Mouse (Mus musculus): ENCODE measurements at regions not wholly inside any gene's neighbourhood (a gene's known extent, or its start where the extent isn't known, plus 50 kb on each side); places are given as distances from the start of the nearest gene placed in this dataset.

DNA sequence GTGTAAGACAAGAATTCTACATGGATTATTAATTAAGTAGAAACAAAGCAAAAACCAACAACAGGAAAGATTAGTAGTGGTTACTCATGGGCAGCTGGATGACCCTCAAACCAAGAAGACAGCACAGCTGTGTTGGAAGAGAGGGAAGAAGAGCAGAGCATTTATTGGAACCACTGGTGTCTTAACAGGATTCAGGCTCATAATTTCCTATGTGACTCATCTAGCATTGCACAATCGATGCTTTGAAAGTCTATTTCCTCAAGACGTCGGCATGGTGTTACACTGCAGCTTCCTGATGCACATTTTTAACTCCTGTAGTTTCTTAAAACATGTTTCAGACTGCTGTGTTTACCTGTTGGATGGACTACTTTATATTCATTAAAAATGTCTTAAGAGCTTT is 221.1 kb downstream of the Gja1 start:
- DNase-seq: no peak

DNA sequence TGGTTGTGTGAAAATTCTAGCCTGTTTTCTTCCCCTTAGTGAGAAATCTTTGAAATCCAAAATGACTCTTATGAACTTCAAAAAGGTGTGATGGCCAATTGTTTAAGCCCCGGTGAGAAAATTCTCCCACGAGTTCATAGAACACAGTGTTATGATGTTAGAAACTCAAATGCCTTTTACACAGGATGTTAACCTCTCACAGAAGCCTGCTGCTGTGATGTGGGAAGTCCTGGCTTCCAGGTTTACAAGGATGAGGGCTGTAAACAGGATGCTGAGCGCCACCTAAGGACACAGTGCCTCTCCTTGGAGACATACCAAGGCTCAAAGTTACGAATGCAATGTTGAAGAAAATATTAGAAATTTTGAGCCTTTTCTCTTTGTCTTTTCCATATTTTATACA is 222.8 kb downstream of the Gja1 start:
- DNase-seq: no peak

DNA sequence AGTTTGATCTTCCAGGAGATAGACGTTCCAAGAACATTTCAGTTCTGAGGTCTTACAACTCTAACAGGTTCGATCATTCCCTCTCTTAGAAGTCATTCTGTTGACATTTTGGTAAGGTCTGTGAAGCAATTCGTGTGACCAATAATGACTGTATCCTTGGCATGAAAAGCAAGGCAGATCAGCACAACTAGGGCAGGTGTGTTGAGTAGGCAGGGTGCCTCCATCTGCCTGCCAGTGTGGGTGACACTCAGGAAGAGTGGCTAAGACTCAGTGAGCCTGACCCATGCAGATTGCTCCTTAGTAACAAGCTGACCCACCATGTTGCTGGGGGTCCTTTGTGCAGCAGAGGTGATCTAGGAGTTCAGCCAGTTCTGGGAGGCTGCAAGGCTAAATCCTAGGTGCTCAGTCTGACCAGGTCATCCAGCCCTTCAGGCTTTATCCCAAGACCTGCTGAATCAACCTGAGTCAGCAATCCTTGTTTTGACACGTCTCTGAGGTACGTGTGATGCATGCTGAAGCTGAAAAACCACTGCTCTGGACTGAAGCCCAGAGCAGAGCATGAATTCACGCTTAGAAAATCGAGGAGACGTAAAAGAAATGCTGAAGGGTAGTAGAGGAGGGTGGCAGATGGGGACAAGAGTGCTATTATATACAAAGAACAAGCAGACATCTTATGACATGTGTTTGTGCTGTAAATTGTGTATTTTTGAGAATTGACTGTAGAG is 234.6 kb downstream of the Gja1 start:
- DNase-seq: no peak

DNA sequence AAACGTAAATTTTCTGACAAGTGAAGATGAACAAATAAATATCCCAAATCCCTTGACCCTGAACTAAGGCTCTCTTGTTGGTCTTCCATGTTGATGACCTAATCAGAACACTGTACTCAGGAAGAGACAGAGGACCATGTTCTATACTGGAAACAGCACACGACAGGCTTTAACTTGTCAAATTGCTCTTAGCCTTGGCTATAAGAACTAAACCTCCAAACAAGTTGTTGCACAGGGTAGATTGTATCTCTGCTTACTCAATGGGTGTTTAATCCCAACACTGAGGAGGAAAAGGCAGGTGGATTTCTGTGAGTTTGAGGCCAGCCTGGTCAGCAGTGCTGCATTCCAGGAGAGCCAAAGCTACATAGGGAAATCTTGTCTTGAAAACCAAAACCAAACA is 265.5 kb downstream of the Gja1 start:
- no peak for DNase-seq

DNA sequence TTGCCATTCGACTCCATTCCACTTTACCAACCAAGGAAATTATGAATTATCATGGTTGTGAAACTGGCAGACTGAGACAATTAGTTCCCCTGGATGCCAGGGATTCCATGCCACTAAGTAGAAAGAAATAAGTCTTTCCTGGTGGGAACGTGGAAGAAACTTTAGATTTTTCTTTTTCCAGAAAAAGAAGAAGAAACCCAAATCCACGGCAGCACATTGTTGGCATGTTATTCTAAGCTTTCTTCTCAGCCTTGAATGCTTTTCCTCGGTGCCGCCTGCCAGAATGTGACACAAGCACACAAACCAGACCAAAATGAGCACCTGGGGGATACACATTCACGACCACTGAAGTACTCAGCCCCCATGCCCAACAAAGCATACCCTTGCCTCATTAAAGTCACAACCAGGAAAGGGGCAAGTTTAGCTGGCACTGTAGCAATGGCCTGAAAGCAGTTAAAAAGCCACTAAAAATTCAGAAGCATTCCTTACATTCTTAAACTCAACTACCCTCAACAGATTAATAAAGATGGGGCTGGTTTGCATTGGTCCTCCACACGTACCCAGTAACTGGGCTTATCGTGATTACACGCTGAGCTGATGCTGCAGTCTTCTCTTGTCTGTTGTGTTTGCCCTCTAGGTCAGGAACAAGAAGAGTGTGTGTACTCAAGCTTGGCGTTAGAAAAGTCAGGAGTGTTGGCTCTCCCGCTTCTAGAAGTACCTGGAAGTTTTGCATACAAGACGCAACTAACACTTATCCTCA is 266.4 kb downstream of the Gja1 start:
- no peak for DNase-seq

DNA sequence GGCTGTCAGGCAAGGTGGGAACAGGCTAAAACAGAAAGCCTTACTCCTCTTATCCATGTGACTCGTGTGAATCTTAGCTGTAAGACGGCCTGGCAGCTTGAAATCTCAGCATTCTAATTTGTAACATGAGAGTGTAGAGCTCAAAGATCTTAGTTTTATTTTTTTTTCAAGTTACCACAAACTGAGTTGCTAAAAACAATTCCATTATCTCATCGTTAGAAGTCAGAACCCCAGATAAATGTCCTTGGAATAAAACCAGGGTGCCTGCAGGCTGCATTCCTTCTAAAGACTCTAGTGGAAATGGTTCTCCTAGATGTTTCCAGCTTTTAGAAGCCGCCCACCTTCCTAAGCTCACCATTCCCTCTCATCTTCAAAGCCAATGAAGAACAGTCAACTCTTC is 283.4 kb downstream of the Gja1 start:
- DNase-seq: no peak

DNA sequence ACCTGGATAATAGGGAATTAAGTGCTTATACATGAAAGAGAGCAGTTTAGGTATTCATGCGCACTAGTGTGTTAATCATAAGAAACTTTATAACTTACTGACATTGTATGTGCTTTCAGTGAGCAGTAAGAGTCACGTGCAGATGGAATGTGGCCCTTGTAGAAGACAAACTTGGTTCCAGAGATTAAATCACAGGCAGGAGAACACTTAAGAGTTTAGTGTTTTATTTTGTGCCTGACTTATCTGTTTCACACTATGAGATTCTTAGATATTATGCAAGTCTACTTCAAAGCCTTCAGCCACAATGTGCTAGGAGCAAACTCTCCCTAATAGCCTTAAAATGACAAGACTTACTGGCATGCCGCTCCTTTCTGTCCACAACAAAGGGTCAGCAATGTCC is 296.8 kb downstream of the Gja1 start:
- no peak for DNase-seq

DNA sequence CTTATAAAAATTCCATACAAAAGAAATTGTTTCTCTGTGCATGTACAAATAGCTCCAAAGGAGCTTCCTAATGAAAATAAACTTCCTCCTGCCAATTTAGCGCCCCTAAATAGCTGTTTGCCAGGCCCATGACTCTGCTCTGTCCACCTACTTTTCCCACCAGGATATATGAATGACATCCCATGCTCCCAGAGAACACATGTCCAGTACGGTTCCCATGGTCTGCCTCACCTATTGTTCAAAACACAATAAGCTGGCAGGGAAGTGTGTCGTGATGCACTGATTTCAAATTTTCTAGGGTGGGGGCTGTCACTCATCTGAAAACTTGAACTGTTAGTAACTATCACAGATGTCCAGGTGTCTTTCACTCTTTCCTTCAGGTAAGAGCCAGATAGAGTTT is 305.8 kb downstream of the Gja1 start:
- no peak for DNase-seq

DNA sequence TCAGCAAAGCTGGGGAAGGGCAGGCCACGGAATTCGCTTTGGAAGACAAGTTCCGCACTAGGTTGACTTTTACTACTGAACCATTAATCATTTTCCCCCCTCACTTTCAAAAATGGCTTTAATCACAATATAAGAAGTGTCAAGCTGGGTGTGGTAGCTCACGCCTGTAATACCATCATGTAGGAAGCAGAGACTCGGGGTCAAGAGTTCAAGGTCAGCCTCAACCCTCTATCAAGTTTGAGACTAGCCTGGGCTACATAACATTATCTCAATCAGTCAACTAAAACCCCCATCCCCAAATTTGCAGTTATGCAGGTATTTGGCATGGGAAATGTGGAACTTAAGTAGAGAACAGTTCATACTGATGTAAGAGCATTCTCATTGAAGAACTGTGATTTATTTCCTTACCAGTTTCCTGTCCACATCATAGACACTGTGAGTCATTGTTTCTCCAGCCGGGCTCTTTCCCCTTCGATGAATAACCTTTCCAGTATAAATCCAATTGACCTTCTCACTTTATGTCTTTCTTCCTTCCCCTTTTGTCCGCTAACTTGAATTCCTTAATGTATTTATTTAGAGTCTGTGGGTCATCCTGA is 308.6 kb downstream of the Gja1 start:
- no peak for DNase-seq

DNA sequence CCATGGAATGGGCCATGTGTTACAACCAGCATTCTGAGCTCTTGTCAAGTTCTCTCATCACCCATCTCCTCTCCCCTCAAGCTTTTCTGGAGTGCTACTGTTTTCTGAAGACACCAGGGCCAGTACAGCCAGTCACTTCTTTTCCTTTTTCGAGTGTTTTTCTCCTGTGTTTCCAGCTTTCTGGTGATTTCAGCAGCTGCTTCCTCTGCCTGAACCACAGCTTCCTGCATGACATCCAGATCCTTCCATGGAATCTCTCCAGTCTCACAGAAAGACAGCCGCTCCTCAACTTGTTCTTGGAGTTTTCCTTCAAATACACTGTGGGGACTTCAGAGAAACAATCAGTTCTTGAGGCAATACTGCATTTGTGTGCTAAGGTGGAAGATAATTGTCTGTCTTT is 314.3 kb downstream of the Gja1 start:
- DNase-seq: no peak

DNA sequence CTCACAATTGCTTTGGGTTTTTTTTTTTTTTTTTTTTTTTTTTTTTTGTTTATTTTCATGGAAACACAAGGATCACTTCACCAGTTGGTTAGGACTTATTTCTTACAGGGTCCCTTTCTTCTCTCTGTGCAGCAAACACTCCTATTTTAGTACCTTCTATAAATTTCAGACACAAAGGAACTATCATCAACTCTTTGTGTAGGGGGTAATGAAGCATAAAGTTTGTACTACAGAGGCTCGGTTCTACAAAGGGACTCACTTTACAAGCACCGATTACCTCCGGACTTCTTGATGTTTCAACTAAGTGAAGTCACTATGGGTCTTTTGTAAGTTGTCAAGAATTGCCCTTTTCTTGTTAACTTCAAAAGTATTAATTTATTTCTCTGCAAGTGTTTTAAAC is 318.0 kb downstream of the Gja1 start:
- no peak for DNase-seq

DNA sequence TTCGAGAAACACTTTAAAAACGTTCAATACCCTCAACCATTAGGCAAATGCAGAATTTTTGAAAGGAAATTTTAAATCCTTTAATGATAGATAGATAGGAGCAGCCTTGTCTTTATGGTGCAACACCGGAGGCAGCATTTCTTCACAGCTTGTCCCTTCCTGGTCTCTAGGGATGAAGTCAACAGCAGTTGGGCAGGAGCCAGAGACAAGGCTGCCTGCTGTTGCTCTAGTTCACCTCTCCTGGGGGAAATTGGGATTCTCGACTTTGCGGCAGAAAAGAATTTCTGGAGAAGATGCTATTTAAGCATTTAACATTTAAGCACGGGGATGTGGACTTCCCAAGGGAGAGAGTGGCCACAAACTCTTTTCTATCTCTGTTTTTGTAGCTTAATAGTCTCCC is 323.0 kb downstream of the Gja1 start:
- no peak for DNase-seq

DNA sequence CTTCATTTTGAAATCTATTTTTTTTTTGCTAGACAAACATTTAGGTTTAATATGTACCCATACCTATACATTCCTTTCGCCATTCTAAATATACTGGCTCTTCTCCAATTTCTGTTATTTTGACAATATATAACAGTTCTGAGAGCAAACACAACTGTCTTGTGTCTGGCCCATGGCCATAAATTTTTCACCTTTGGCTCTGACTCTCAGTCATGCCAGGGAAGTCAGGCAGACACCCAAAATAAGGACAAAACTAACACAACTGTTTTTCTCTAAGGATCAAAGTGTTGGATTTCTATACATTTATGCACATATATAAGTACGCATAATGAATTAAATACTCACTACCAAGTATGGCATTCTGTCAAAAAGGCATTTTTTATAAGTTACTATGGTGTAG is 331.3 kb downstream of the Gja1 start:
- DNase-seq: no peak

DNA sequence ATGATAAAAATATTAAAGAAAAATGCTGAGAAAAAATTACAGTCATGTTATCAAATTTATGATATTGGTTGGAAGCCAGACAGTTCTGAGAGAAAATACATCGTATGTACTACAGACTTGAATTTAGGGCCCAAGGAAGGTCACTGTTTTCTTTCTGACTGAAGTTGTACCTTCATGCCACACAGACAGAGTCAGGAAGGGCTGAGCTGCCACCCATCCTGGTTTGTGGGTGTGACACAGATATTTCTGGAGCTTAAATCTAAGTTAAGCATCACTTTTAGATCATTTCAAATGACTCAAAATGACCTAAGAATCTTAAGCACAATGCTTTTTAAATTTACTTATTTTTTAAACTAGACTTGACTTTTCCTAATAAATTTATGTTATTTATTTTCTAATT is 331.8 kb downstream of the Gja1 start:
- no peak for DNase-seq

DNA sequence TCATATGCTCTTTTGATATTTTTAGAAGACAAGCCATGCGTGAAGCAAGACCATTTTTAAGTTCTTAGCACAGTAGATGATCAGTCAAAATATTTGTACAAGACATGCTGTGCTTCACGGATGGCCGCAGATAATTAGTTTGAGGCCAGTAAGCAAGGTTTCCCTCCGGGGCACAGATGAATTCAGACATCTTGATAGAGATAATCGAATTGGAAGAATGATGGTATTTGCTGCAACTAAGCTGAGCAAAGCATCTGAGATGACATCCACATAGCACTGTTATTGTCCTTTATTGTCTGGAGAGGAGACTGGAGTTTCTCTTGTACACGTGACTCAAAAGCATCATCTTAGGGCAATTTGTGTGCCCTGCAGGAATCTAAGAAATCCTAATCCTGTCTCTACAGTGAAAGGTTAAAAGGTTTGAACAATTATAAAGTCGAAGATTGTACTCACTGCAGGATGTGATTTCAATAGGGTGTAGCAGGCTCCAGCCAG is 335.5 kb downstream of the Gja1 start:
- DNase-seq: no peak

DNA sequence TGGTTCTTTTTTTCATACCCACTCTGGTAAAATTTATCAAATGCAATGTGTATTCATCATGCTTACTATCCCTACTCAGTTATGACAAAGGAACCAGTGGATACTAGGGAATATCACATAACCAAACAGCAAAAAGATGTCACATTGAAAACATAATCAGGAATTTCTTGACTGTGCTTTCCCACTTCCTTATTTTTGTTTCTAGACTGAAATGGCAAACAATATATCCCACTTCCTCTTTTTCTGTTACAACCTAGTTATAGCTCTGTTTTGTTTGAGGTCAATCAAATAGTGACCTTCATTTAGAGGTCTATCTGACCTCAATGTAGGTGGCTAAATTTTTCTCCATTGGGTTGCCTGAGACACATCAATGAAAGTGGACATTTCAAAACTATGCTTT is 359.9 kb downstream of the Gja1 start:
- DNase-seq: no peak

DNA sequence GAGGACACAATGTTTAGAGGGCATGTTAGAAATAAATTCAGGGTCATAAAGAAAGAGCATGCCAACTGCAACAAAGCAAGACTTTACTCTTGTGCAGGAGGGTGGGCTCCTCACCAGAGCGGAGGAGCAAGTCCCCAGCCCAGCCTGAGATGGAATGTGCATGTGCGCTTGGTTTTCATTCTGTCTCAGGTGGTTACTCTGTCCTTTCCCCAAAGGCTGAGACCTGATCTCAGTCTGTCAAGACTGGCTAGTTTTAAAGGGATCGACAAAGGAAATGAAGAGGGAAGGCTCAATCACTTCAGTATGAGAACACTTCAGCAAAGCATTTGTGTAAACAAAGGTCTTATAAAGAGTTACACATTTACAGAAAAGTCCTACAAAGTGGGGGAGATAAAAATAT is 362.5 kb downstream of the Gja1 start:
- no peak for DNase-seq

DNA sequence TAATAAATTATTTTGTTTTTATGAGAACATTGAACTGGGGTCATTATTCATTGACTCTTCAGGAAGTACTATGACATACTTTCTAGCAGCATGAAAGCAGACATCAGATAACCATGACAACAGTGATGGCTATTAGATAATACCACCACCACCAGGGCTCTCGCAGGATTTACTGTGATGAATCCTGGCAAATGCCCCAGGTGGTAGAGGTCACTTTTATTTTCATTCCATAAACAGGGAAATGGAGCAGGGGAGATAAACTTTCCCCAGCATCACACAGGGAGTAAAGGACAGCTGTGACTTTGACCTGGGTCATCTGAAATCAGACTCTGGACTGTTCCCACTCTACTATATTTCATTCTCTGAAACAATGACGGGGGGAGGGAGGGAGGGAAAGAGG is 375.0 kb downstream of the Gja1 start:
- DNase-seq: no peak

DNA sequence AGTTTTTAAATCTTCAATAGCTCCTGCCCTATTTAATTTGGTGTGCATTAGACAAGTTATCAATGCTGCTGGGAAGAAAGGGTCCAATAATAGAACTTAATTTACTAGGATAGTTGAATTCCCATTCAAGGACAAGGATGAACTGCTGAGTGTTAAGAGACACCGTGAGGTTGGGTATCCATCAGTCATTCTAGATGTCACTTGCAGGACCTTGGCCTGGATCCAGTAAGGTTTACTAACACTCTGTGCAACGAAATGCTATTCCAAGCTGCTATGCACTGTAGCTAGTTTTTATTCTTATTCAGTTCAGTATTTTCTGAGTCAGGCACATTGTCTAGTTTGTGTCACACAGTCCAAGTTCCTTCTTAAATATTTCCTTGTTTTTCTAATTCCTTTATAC is 376.4 kb downstream of the Gja1 start:
- DNase-seq: no peak

DNA sequence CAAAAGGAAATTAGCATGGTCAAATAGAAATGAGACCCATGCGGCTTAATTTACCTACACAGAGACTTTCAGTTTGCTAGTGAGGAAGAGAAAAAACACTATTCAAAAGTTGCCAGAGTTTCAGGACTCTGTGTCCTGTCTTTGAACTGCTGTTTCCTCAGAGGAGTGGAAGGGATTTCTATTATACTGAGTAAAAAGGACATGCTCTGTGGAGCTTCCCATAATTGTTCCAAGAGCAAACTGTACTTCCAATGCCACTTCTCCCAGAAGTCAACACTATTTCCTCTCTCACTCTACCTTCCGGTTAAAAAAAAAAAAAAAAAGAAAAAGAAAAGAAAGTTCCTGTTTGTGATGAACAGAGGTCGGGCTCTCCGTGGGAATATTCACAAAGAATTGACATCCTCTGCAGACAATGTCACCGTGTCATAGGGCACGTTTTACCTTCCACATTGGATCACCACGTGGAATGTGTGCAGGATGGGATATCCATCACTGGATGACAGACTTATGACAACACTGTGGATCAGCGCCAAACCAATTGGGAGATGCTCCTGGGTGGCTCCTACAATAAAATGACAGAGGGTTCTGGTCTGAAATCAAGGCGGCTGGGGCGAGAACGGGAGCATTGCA is 377.5 kb downstream of the Gja1 start:
- no peak for DNase-seq

DNA sequence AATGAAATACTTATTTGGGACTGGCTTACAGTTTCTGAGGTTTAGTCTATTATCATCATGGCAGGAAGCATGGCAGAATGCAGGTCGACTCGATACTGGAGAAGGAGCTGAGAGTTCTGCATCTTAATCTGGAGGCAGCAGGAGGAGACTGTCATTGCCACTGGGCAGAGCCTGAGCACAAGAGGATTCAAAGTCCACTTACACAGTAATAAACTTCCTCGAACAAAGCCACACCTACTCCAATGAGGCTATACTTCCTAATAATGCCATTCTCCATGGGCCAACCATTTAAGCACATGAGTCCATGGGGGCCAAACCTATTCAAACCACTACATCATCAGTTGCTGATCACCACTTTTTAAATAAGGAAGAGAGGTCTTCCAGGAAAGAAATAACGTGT is 393.5 kb downstream of the Gja1 start:
- DNase-seq: no peak

DNA sequence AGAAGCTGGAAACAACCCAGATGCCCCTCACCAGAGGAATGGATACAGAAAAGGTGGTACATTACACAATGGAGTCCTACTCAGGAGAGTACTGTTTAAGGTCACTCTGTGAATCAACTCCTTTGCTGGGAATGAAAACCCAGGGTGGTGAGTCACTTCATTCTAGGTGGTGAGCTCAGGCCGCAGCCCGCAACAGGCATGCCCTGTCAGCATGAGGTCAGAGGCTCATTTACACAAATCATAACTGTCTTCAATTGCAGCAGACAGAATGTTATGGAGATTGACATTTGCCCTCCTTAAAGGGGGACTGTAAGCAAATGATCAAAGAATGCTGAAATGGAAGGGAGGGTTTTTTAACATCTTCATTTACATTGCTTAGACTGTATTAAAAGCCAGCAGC is 405.1 kb downstream of the Gja1 start:
- DNase-seq: no peak

DNA sequence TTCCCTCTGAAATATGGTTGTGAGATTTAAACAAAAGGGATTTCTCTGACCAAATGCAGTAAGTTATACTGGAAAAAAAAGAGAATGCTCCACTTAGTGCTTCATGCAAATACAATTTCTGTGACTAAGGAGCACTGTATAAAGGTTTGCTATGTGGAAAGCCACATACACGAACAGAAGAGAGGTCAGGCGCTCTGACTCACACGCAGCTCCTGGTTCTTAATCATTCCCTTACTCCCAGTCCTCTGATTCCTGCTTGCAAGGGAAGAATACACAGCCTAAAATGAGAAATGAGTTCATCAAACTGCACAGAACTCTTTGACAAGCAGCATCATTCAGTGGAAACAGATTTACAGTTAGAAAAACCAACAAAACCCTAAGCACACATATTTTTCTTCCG is 406.8 kb downstream of the Gja1 start:
- no peak for DNase-seq

DNA sequence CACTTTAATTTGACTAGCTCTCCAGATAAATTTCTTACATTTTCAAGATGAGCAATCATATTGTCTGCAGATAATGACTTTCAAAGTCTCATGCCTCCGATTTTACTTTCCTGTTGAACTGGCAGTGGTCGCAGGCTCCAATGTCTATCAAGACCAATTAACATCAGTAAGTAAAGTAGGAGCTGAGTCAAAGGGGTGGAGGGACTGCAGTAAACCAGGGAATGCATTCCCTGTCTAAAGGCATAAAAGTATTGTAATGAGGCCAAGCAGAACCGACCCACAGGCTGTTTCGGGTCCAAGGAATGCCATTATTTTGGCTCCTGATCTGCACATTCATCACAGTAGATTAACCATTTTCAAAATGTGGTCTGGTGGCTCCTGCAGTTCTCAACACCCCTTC is 411.0 kb downstream of the Gja1 start:
- DNase-seq: no peak
